Mouse (Mus musculus) cerebellum, postnatal 36 days (tissue): Measurements from ENCODE around the gene Ust.
A peak's percentile ranks its signal among the peaks of the same experiment; 100 is the strongest.

Source experiments
- DNase-seq, 2 experiments: peaks; one replicate each; pipeline ENCODE4 v3.0.0; 2021 to 2022; ENCODE audit warnings: mixed read lengths in 2 of 2

The Ust gene

GRCm38 (mm10) chr10:8427671-8428364 is 90.8 kb downstream of the Ust start:
- DNase-seq = peak; percentile 22 to 54

GRCm38 (mm10) chr10:8419496-8420009 is 99.1 kb downstream of the Ust start:
- no peak for DNase-seq

- DNase-seq = no peak
These were observed 103.2 kb downstream of the Ust start for GRCm38 (mm10) chr10:8415474-8415873.

- DNase-seq = no peak
These were observed 103.6 kb downstream of the Ust start for GRCm38 (mm10) chr10:8415036-8415435.

GRCm38 (mm10) chr10:8405141-8405540 is 113.5 kb downstream of the Ust start:
- DNase-seq = no peak

GRCm38 (mm10) chr10:8392226-8392625 is 126.4 kb downstream of the Ust start:
- peak in 1 of 2 experiments; percentile 2 for DNase-seq

- DNase-seq = peak; percentile 23 to 54
These were observed 127.3 kb downstream of the Ust start for GRCm38 (mm10) chr10:8391264-8391748.

GRCm38 (mm10) chr10:8388239-8388638 is 130.4 kb downstream of the Ust start:
- no peak for DNase-seq

GRCm38 (mm10) chr10:8369894-8370500 is 148.6 kb downstream of the Ust start:
- no peak for DNase-seq

GRCm38 (mm10) chr10:8365816-8366215 is 152.8 kb downstream of the Ust start:
- no peak for DNase-seq

- no peak for DNase-seq
These were observed 154.4 kb downstream of the Ust start for GRCm38 (mm10) chr10:8364182-8364581.

- no peak for DNase-seq
These were observed 155.3 kb downstream of the Ust start for GRCm38 (mm10) chr10:8363281-8363680.

GRCm38 (mm10) chr10:8358286-8359045 is 160.2 kb downstream of the Ust start:
- DNase-seq = no peak

GRCm38 (mm10) chr10:8353534-8353933 is 165.1 kb downstream of the Ust start:
- DNase-seq = no peak

GRCm38 (mm10) chr10:8350626-8351025 is 168.0 kb downstream of the Ust start:
- DNase-seq = peak in 1 of 2 experiments; percentile 27

GRCm38 (mm10) chr10:8347497-8347896 is 171.1 kb downstream of the Ust start:
- DNase-seq = no peak

- no peak for DNase-seq
These were observed 176.1 kb downstream of the Ust start for GRCm38 (mm10) chr10:8342556-8342955.

- DNase-seq = peak; percentile 44 to 54
These were observed 178.8 kb downstream of the Ust start for GRCm38 (mm10) chr10:8339645-8340428.

GRCm38 (mm10) chr10:8336601-8337000 is 182.0 kb downstream of the Ust start:
- DNase-seq = no peak

- DNase-seq = no peak
These were observed 187.7 kb downstream of the Ust start for GRCm38 (mm10) chr10:8330958-8331357.

- no peak for DNase-seq
These were observed 188.6 kb downstream of the Ust start for GRCm38 (mm10) chr10:8330006-8330405.

GRCm38 (mm10) chr10:8323304-8323765 is 195.3 kb downstream of the Ust start:
- DNase-seq = peak; percentile 75
